Mouse (Mus musculus): Measurements from ENCODE around the gene Btbd35f23.
"Not testable (repeated sequence)": the region's sequence is repeated elsewhere in the genome, so short reads cannot be mapped to it uniquely, and the experiment has no call there.

The Btbd35f23 gene

GRCm38 (mm10) chrX:3076575-3076974 lies at the start of gene Btbd35f23:
Gene Btbd35f23 (plus strand): TSS chrX:3076875.
- DNase-seq (ENCODE audit: low read depth): not testable (repeated sequence)

Data from c-Kit-positive CD71-positive TER-119-negative erythroid progenitor cells, embryonic 14.5 days (primary cell).